Mouse (Mus musculus) testis, adult 2 months (tissue): ENCODE data around the gene Pip4k2a.

Experiments used
- CTCF ChIP-seq: fragments of 200-500 bp; IDR thresholded peaks from 2 replicates; pipeline ENCODE4 v1.5.1; 2012; ENCODE audit warnings: low read depth, mild to moderate bottlenecking, inconsistent platforms, low read length, moderate library complexity; ENCODE audit not compliant: control insufficient read depth, insufficient read depth, insufficient replicate concordance
- POLR2A ChIP-seq: fragments of 200-500 bp; IDR thresholded peaks from 2 replicates; pipeline ENCODE4 v1.6.1; 2012; ENCODE audit warnings: low read depth, mild to moderate bottlenecking, inconsistent platforms, low read length, moderate library complexity; ENCODE audit not compliant: control insufficient read depth

GRCm38 (mm10) chr2:19016348-19016747 is 18.4 kb upstream of the Pip4k2a start:
- TF ChIP-seq CTCF (no peak), POLR2A (no peak)
